Mouse (Mus musculus) liver, embryonic 14.5 days (tissue): ENCODE data around the gene Iqsec3. TPM values are rescaled to one million over a fixed set of nuclear protein-coding genes. Genes with fewer than 3 reads are reported as not detected.

Experiments used
- ATAC-seq: fragments of 200-750 bp; cut with Nextera tagmentation; 2 replicates; pipeline ENCODE4 v1.8.0; 2017; ENCODE audit warnings: moderate number of reproducible peaks, mild to moderate bottlenecking, moderate library complexity; ENCODE audit not compliant: insufficient read depth
- DNase-seq, 3 experiments: peaks; one replicate each; pipeline ENCODE4 v3.0.0-alpha.2; 2012 to 2013; ENCODE audit warnings: low read depth in 3 of 3, low spot score in 3 of 3
- H3K27ac ChIP-seq: fragments of 300-500 bp; sonication (generic); 2 replicates; pipeline ENCODE4 v1.5.1; 2014; ENCODE audit warnings: moderate library complexity, mild to moderate bottlenecking, control low read depth, inconsistent platforms
- H3K27me3 ChIP-seq: fragments of 300-500 bp; sonication (generic); 2 replicates; pipeline ENCODE4 v1.6.1; 2014; ENCODE audit warnings: mild to moderate bottlenecking, low read length, moderate library complexity; ENCODE audit not compliant: control insufficient read depth, insufficient read depth
- H3K36me3 ChIP-seq: fragments of 300-500 bp; sonication (generic); replicated peaks from 2 replicates; pipeline ENCODE4 v1.6.1; 2014; ENCODE audit warnings: low read depth; ENCODE audit not compliant: control insufficient read depth, insufficient read depth
- H3K4me1 ChIP-seq, 2 experiments: fragments of 200-500 bp in 1 of 2; fragments of 300-500 bp in 1 of 2; sonication (generic) in 1 of 2; replicated peaks; 2 replicates each; pipeline ENCODE4 v1.6.1; 2012 to 2014; ENCODE audit warnings: antibody characterized with exemption in 1 of 2, inconsistent platforms in 1 of 2, low read length in 1 of 2; ENCODE audit not compliant: control insufficient read depth in 2 of 2, insufficient read depth in 2 of 2
- H3K4me2 ChIP-seq: fragments of 300-500 bp; sonication (generic); 2 replicates; pipeline ENCODE4 v1.6.1; 2014; ENCODE audit warnings: low read depth, mild to moderate bottlenecking, control low read depth, moderate library complexity
- H3K4me3 ChIP-seq, 2 experiments: fragments of 200-500 bp in 1 of 2; fragments of 300-500 bp in 1 of 2; sonication (generic) in 1 of 2; 2 replicates each; pipeline ENCODE4 v1.5.1; 2012 to 2014; ENCODE audit warnings: low read depth in 2 of 2, low read length in 2 of 2, mild to moderate bottlenecking in 2 of 2, control low read depth in 1 of 2, inconsistent platforms in 1 of 2, moderate library complexity in 1 of 2; ENCODE audit not compliant: insufficient read depth in 1 of 2
- H3K9ac ChIP-seq: fragments of 300-500 bp; sonication (generic); replicated peaks from 2 replicates; pipeline ENCODE4 v1.6.1; 2014; ENCODE audit warnings: mild to moderate bottlenecking, control low read depth, moderate library complexity
- H3K9me3 ChIP-seq: fragments of 300-500 bp; sonication (generic); 2 replicates; pipeline ENCODE4 v1.6.1; 2016; ENCODE audit warnings: low read length, mixed read lengths; ENCODE audit not compliant: control insufficient read depth
- CTCF ChIP-seq: IDR thresholded peaks from 2 replicates; pipeline ENCODE4 v1.5.1; 2016; ENCODE audit warnings: antibody characterized with exemption, low read depth, control low read depth
- EP300 ChIP-seq: IDR thresholded peaks from 2 replicates; pipeline ENCODE4 v1.6.1; 2016; ENCODE audit warnings: antibody characterized with exemption, low read depth
- WGBS: fragments of 180-500 bp; shearing (Covaris S2); extraction: QIAGEN DNeasy Blood & Tissue Kit; methylation state at CpG from one replicate; pipeline ENCODE4 v1.1.7; 2014; ENCODE audit not compliant: insufficient replicate concordance; 5-methylcytosine and 5-hydroxymethylcytosine counted together
- polyA plus RNA-seq, 2 experiments: library from polyadenylated mRNA; depleted of rRNA in 1 of 2; stranded (reverse) in 1 of 2; unstranded in 1 of 2; fragments of >200 nt; fragmentation: Nextera tagmentation in 1 of 2; extraction: Ambion mirVana in 1 of 2; gene quantifications; 2 replicates each; pipeline versions ENCODE4 v1.2.1 to v1.2.3; 2012 to 2014

The Iqsec3 gene
- polyA plus RNA-seq, 2 experiments: under 0.01 TPM; not detected in 1

DNA sequence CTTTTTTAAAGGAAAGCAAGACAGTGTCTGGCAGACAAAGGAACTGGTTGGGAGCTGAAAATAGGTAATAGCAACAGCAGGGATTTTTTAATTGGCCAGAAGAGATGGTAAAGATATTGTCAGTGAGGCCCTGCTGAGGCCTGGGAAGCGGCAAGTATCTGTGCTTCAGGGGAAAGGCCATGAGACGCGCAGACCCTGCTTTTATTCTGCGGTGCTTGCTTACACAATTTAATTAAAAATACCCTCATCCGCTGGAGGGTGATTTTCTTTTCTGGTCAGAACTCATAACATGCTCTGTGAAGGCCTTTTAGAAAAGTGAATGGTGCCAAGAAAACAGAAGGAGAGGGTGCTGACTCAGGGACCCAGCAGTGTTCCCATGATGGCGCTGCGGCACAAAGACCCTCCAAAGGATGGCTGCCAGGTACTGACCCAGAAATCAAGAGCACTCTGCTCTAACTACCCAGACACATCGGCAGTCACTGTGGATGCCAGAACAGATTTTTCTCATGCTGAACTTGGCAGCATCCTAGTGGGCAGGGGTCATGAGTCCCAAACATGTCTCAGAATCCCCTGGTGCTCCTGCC is 70.7 kb downstream of the Iqsec3 start:
- H3K9ac ChIP-seq: no peak overlapping the region
- H3K9me3 ChIP-seq: no peaks in the 10 kb centered on the region
- no peak for TF ChIP-seq CTCF
- no peak for TF ChIP-seq EP300
- H3K36me3 ChIP-seq: no peaks in the 10 kb centered on the region
- ATAC-seq (no peak), DNase-seq (no peak)
- WGBS: 73% methylated on average over 8 of the region's 8 CpGs
- no peak overlapping the region for H3K4me2 ChIP-seq
- no peaks in the 10 kb centered on the region for H3K27me3 ChIP-seq
- no peaks in the 10 kb centered on the region for H3K4me1 ChIP-seq
- H3K4me3 ChIP-seq: no peak overlapping the region
- H3K27ac ChIP-seq: no peak overlapping the region

DNA sequence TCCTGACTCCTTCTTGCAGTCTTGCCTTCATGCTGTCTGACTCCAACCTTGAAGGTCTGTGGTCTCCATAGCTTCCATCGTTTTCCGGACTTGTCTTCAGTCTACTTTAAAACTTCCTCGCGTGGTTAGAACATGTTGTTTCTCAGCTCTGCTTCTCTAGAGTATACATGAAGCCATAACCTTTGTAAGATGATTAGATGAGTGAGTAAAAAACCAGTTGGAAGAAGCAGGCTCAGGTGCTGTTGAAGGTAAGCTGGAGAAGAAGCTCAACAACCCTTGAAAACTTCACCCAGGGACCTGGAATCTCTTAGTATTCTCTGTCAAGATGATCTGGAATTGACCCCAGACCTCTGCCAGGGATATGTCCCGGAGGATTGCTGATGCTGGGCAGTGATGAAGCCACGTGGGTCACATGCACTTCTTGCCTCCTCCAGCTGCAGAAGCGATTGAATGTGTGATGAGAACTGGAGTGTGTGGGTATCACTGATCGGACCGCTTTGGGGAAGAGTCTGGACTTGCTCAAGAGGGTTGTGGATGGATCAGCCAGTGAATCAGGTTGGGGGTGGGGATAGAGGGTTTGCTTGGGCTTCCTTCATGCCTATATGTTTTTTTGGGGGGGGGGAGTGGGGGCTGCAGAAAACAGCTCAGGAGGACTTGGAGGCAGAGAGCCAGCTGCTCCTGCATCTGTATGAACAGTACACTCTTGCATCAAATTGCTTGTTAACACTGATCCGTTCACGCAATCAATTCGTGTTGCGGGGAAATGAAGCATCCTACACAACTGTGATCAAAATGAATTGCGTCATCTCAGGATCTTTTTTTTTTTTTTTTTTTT is 71.4 kb downstream of the Iqsec3 start:
- no peak overlapping the region for H3K4me3 ChIP-seq
- no peak for ATAC-seq
- TF ChIP-seq CTCF (no peak), EP300 (no peak)

DNA sequence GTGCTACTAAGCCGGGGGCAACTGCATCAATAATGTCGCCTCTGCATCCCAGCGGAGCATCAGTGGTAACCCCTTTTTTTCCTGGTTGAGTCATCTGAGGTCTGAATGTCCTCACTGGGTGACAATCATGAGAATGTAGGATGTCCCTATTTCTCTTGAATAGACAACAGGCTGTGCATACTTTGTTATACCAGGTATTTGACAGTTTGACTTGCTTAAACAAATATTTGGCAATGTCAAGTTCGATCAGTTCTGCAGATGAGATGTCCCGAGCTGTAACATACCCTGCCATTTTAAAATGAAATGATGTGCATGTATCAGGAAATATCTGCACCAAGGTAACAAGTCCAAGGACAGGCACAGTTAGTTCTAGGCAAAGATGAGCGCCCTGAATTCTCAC is 72.3 kb downstream of the Iqsec3 start:
- Histone ChIP-seq H3K4me1 (no peaks in the 10 kb centered on the region), H3K4me3 (no peak overlapping the region), H3K9me3 (no peaks in the 10 kb centered on the region), H3K36me3 (no peaks in the 10 kb centered on the region), H3K4me2 (no peak overlapping the region), H3K27ac (no peak overlapping the region), H3K9ac (no peak overlapping the region), H3K27me3 (no peaks in the 10 kb centered on the region)
- ATAC-seq (no peak), DNase-seq (no peak)
- TF ChIP-seq CTCF (no peak), EP300 (no peak)
- 62% methylated on average over 6 of the region's 6 CpGs for WGBS

More for the DNA sequence above, 71.4 kb downstream of the Iqsec3 start:
- H3K9ac ChIP-seq: no peak overlapping the region
- no peak overlapping the region for H3K4me2 ChIP-seq
- WGBS: 61% methylated on average over 14 of the region's 14 CpGs
- DNase-seq: no peak
- no peaks in the 10 kb centered on the region for H3K4me1 ChIP-seq
- H3K27me3 ChIP-seq: no peaks in the 10 kb centered on the region
- H3K27ac ChIP-seq: no peak overlapping the region
- no peaks in the 10 kb centered on the region for H3K9me3 ChIP-seq
- no peaks in the 10 kb centered on the region for H3K36me3 ChIP-seq

DNA sequence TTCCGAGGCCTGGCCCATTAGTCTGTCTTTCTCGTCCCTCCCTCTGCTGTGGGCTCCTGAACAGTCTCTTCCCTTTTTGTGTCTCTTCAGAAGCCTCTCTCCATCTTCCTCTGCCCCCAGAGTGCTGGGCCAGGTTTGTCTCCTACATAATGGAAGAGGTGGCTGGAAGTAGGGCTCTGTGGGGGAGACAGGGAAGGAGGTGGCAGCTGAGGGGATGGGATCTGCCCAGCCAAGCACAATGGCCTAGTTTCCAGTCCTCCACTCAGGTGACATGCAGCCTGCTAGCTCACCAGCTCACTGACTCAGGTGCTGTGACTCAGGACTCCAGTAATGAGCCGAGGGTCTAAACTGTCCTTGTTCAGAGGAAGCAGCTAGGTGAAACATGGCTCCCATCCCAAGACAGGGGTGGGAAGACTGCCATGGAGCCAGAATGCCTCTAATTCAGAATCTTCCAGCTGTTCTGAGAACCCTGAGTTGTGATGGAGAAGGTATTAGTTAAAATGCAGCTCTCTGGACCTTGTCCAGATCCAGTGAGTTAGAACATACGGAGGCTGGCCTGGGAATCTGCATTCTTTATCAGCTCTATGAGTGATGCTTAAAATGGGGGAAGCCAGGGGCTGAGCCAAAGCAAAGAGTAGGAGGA is 80.7 kb downstream of the Iqsec3 start:
- H3K27ac ChIP-seq: no peak overlapping the region
- 65% methylated on average over 4 of the region's 4 CpGs for WGBS
- ATAC-seq (no peak), DNase-seq (no peak)
- no peaks in the 10 kb centered on the region for H3K36me3 ChIP-seq
- H3K9me3 ChIP-seq: no peaks in the 10 kb centered on the region
- no peak for TF ChIP-seq CTCF
- no peak for TF ChIP-seq EP300
- no peaks in the 10 kb centered on the region for H3K27me3 ChIP-seq
- no peak overlapping the region for H3K9ac ChIP-seq
- no peaks in the 10 kb centered on the region for H3K4me1 ChIP-seq
- no peak overlapping the region for H3K4me3 ChIP-seq
- H3K4me2 ChIP-seq: no peak overlapping the region

DNA sequence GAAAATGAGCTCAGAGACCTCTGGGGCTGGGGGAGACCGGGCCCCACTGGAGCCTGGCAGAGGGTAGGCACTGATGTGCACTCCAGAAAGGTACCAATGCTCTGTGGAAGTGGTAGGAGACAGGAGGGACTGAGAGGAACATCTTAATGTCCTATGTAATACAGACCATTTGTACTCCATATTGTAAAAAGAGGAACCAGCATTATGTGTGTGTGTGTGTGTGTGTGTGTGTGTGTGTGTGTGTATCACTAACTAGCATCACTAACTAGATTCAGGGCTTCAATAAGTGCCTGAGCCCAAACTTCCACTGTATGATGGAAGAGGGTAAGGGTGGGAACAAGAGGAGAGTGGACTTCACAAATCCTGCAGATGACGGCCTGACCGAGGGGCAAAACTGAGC is 88.1 kb downstream of the Iqsec3 start:
- Histone ChIP-seq H3K9me3 (no peaks in the 10 kb centered on the region), H3K36me3 (no peaks in the 10 kb centered on the region), H3K27ac (no peak overlapping the region), H3K4me2 (no peak overlapping the region), H3K9ac (no peak overlapping the region), H3K4me3 (no peak overlapping the region), H3K27me3 (no peaks in the 10 kb centered on the region), H3K4me1 (no peaks in the 10 kb centered on the region)
- ATAC-seq (no peak), DNase-seq (no peak)
- 58% methylated on average over 3 of the region's 3 CpGs for WGBS
- no peak for TF ChIP-seq CTCF
- no peak for TF ChIP-seq EP300
